26 mouse cellular contexts compared by ENCODE assay signal in genomic region chr11:78920411-78920939, GRCm38 (mm10). TPM values are rescaled to one million over a fixed set of nuclear protein-coding genes. Genes with fewer than 3 reads are reported as not detected.
DNase-seq lines count a peak whose midpoint lies in the region; ATAC-seq lines count a peak whose summit lies in the region.
"Had no signal": no experiment of that assay in that cellular context is flagged by ENCODE, and none has a peak within 500 bp of the region (broad histone marks: within the 10 kb centered on the region; RNA-seq: fewer than 3 reads in every experiment).

TSS of gene Nos2 (plus strand) at chr11:78920787.

- H3K9me3 ChIP-seq in limb, embryonic 10.5 days (replicated peaks): no peaks in the 10 kb centered on the region
- H3K9me3 ChIP-seq: forebrain, embryonic 13.5 days; heart, embryonic 12.5 days; liver, embryonic 15.5 days; midbrain, embryonic 12.5 days had no signal

- peaks cover 24% of the 10 kb centered on the region for H3K4me1 ChIP-seq in limb, embryonic 10.5 days
- H3K4me1 ChIP-seq: liver, embryonic 15.5 days had no signal

- 65% methylated on average over 6 of the region's 6 CpGs for WGBS in limb, embryonic 10.5 days

- H3K4me3 ChIP-seq in limb, embryonic 10.5 days: no peak within 1 kb of the TSS
- H3K4me3 ChIP-seq: forebrain, embryonic 13.5 days; heart, embryonic 12.5 days; liver, embryonic 15.5 days; midbrain, embryonic 12.5 days had no signal

- peak; percentile 50 for DNase-seq in adrenal gland, adult 8-10 months
- DNase-seq in adrenal gland, adult 18-20 months (ENCODE audit: low spot score in 2 of 2): no peak
- peak; percentile 50 for DNase-seq in 416B (ENCODE audit: low read depth)
- DNase-seq in limb, embryonic 10.5 days (ENCODE audit: low spot score): no peak
- DNase-seq in urinary bladder, postnatal 36 days (ENCODE audit: low spot score in 2 of 2): no peak
- no peak for DNase-seq in gastrocnemius, adult 8-10 months (ENCODE audit: low spot score in 2 of 2)
- DNase-seq: cerebellum, adult 2 months; cerebellum, postnatal 36 days; embryo, embryonic 11 days; heart, adult 11 months; heart, postnatal 14 days; kidney, adult 2 months; left cerebral cortex, postnatal 4 days; liver; right cerebral cortex, postnatal 25 days; thymus, postnatal 14 days had no signal

- peaks cover 25% of the 10 kb centered on the region for H3K27me3 ChIP-seq in limb, embryonic 10.5 days (ENCODE audit: low read depth, poor library complexity, severe bottlenecking)

- no peaks in the 10 kb centered on the region for H3K36me3 ChIP-seq in limb, embryonic 10.5 days
- H3K36me3 ChIP-seq: heart, embryonic 12.5 days; liver, embryonic 15.5 days; midbrain, embryonic 12.5 days had no signal

- no peak within 1 kb of the TSS for H3K27ac ChIP-seq in limb, embryonic 10.5 days
- H3K27ac ChIP-seq: forebrain, embryonic 13.5 days; hindbrain, postnatal 0 days; kidney, postnatal 0 days; liver, embryonic 15.5 days; macrophage; midbrain, embryonic 12.5 days had no signal

- ATAC-seq in granulocyte monocyte progenitor cell, adult 5-6 weeks (replicated peaks; ENCODE audit: poor library complexity, severe bottlenecking): peak; percentile 57
- peak; percentile 48 for ATAC-seq in megakaryocyte progenitor cell, adult 5-6 weeks (replicated peaks; ENCODE audit: poor library complexity)
- ATAC-seq: forebrain, embryonic 13.5 days; hindbrain, postnatal 0 days had no signal

RNA-seq across cellular contexts. Expression of gene Nos2, which starts in this region (rescaled TPM):
- total RNA-seq in adrenal gland, adult 8-10 months (2022): 1 to 10 TPM in 2 of 4 experiments, under 1 TPM in 2; 0.52 to 6.0 (median 2.5) TPM
- total RNA-seq in adrenal gland, adult 18-20 months (2021): 1 to 10 TPM in 1 of 2 experiments, under 1 TPM in 1; 0.30 to 1.7 TPM
- not detected in 2 replicates for total RNA-seq in granulocyte monocyte progenitor cell, adult 5-6 weeks (2014; fragmentation: Nextera tagmentation)
- not detected in 2 replicates for total RNA-seq in granulocyte monocyte progenitor cell, adult 5-6 weeks (2017)
- not detected in 2 replicates for total RNA-seq in megakaryocyte progenitor cell, adult 5-6 weeks (2015)
- not detected in 2 replicates for total RNA-seq in megakaryocyte progenitor cell, adult 5-6 weeks (2017)
- polyA plus RNA-seq in limb, embryonic 10.5 days (2016; fragmentation: Nextera tagmentation; extraction: Ambion mirVana): 0.85 and 1.4 TPM in 2 replicates
- total RNA-seq in gastrocnemius, adult 8-10 months (2022): 1 to 10 TPM in 1 of 4 experiments, under 1 TPM in 3; 0.77 to 1.2 (median 0.87) TPM
- total RNA-seq: monocyte, adult 5-6 weeks had no signal

Comparison
In these comparisons a context has a peak if more than half of its experiments do, and no peak if none do; other contexts are left out.
1. DNase-seq: peak in adrenal gland, adult 8-10 months (single experiment) and 416B (single experiment); none in adrenal gland, adult 18-20 months (0 of 2), limb, embryonic 10.5 days (single experiment), urinary bladder, postnatal 36 days (0 of 2) and gastrocnemius, adult 8-10 months (0 of 2).
2. Peak in ATAC-seq in granulocyte monocyte progenitor cell, adult 5-6 weeks; RNA of the gene not detected or under 1 TPM.
3. Peak in ATAC-seq in megakaryocyte progenitor cell, adult 5-6 weeks; RNA of the gene not detected or under 1 TPM.